Mouse (Mus musculus) midbrain, embryonic 15.5 days (tissue): Measurements from ENCODE around the gene Lgals9. TPM values are rescaled to one million over a fixed set of nuclear protein-coding genes. Genes with fewer than 3 reads are reported as not detected.

ENCODE experiments used
- ATAC-seq: fragments of 200-750 bp; cut with Nextera tagmentation; replicated peaks from 2 replicates; pipeline ENCODE4 v1.8.0; 2017; ENCODE audit warnings: moderate TSS enrichment
- H3K27ac ChIP-seq: fragments of 300-500 bp; sonication (generic); 2 replicates; pipeline ENCODE4 v1.5.1; 2015; ENCODE audit warnings: mild to moderate bottlenecking, inconsistent platforms
- H3K27me3 ChIP-seq: fragments of 300-500 bp; sonication (generic); replicated peaks from 2 replicates; pipeline ENCODE4 v1.6.1; 2015; ENCODE audit warnings: inconsistent platforms
- H3K36me3 ChIP-seq: fragments of 300-500 bp; sonication (generic); replicated peaks from 2 replicates; pipeline ENCODE4 v1.6.1; 2015; ENCODE audit warnings: inconsistent platforms
- H3K4me1 ChIP-seq: fragments of 300-500 bp; sonication (generic); 2 replicates; pipeline ENCODE4 v1.6.1; 2015; ENCODE audit warnings: inconsistent platforms
- H3K4me2 ChIP-seq: fragments of 300-500 bp; sonication (generic); 2 replicates; pipeline ENCODE4 v1.6.1; 2015; ENCODE audit warnings: inconsistent platforms, mild to moderate bottlenecking, moderate library complexity
- H3K4me3 ChIP-seq: fragments of 300-500 bp; sonication (generic); 2 replicates; pipeline ENCODE4 v1.5.1; 2015; ENCODE audit warnings: mild to moderate bottlenecking, inconsistent platforms
- H3K9ac ChIP-seq: fragments of 300-500 bp; sonication (generic); 2 replicates; pipeline ENCODE4 v1.6.1; 2015; ENCODE audit warnings: mild to moderate bottlenecking, inconsistent platforms
- H3K9me3 ChIP-seq: fragments of 300-500 bp; sonication (generic); 2 replicates; pipeline ENCODE4 v1.6.1; 2016; ENCODE audit warnings: inconsistent platforms
- WGBS: fragments of 180-500 bp; shearing (Covaris S2); methylation state at CpG from one replicate; pipeline ENCODE4 v1.1.7; 2015; ENCODE audit warnings: mixed read lengths; 5-methylcytosine and 5-hydroxymethylcytosine counted together
- polyA plus RNA-seq: library from polyadenylated mRNA; unstranded; fragments of >200 nt; fragmentation: Nextera tagmentation; extraction: Ambion mirVana; gene quantifications from 2 replicates; pipeline ENCODE4 v1.2.1, GENCODE M21; 2015

The Lgals9 gene
- polyA plus RNA-seq, 1 experiment from 2014 or later: 8.5 TPM

DNA sequence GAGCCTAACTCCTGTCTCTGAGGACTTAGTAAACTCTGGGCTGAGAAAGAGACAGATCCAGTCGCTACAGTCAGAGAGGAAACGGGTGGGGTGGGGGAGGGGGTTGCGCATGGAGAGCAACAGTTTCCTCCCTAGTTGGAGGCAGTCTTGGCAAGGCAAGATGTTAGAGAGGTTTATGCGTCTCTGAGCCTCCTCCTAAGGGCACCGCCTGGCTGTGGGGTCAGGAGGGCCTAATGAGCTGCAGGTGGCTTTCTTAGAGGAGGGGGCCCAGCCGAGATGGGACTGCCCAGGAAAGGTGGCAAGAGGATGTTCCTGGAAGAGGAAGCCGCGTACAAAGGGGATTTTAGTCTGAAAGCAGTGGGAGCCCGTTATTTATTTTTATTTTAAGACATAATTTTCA lies 60.6 kb downstream of the Lgals9 start:
- Histone ChIP-seq H3K9me3 (no peaks in the 10 kb centered on the region), H3K36me3 (no peaks in the 10 kb centered on the region), H3K4me3 (no peak overlapping the region), H3K9ac (no peak overlapping the region), H3K4me2 (no peak overlapping the region), H3K27me3 (peaks cover 40% of the 10 kb centered on the region), H3K4me1 (peaks cover 8% of the 10 kb centered on the region), H3K27ac (no peak overlapping the region)
- WGBS: 13% methylated on average over 9 of the region's 9 CpGs
- no peak for ATAC-seq

DNA sequence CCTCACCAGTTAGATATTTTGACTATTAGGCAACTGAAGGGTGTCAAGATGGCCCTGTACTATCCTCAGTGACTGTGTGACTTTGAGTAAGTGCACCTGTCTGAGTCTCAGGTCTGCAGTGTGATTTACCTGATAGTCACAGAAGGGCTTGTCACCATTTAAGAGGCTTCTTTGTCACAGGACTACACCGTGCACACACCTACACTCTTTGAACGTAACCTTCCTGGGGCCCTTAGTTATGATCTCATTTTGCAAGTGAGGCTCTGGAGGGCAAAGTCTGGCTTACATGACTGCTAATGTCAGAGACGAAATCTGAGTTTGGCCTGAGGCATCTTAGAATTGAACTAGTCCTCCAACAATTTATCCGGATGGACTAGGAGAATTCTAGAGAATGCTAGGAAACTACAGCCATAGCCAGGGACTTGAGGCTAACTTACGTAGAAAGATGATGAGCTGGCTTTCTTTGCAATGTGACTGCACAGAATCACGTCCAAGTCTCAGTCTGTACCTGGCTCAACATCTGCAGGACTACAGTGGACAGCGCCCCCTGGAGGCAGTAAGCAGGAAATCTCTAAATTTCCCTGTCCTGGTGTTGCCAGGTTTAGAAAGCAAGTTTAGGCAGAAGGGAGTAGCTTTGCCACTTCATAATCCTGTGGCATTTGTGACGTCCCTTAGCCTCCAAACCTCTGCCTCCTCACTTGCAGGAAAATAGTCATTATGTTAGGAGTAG lies 61.9 kb downstream of the Lgals9 start:
- no peak overlapping the region for H3K27ac ChIP-seq
- no peaks in the 10 kb centered on the region for H3K36me3 ChIP-seq
- peaks cover 40% of the 10 kb centered on the region for H3K27me3 ChIP-seq
- 43% methylated on average over 8 of the region's 8 CpGs for WGBS
- H3K4me2 ChIP-seq: no peak overlapping the region
- no peak for ATAC-seq
- no peak overlapping the region for H3K9ac ChIP-seq
- H3K9me3 ChIP-seq: no peaks in the 10 kb centered on the region
- no peak overlapping the region for H3K4me3 ChIP-seq
- H3K4me1 ChIP-seq: peaks cover 8% of the 10 kb centered on the region

DNA sequence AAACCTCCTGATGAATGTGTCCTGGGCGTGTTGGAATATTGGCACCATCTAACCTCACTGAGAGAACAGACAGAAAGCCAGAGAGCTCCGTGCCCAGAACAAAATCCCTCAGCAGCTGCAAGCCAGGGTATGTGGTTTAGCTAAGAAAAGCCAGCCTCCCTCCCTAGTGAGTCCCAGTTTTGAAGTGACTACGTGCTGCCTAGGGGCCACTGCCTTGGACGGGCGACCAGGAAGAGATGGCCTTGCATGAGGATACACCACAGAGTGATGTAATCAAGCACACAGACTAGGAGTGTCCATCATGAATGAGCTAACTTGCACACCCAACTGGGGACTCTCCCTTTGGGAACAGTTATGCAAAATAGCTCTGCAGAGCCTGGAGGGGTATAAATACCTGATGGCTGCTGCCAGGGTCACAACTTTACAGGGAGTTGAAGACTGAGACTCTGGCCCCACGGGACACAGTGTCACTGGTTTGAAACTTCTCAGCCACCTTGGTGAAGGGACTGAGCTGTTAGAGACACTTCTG lies 64.3 kb downstream of the Lgals9 start, which contains the start of gene Nos2:
Nos2 (plus strand) TSS at position 377 of the 529 bp plus-strand sequence.
- H3K4me2 ChIP-seq: no peak within 1 kb of the TSS
- no peak within 1 kb of the TSS for H3K4me3 ChIP-seq
- no peak within 1 kb of the TSS for H3K9ac ChIP-seq
- no peak within 1 kb of the TSS for H3K27ac ChIP-seq
- 57% methylated on average over 6 of the region's 6 CpGs for WGBS
- peaks cover 25% of the 10 kb centered on the region for H3K27me3 ChIP-seq
- no peaks in the 10 kb centered on the region for H3K36me3 ChIP-seq
- no peaks in the 10 kb centered on the region for H3K9me3 ChIP-seq
- no peak for ATAC-seq
- H3K4me1 ChIP-seq: peaks cover 8% of the 10 kb centered on the region

DNA sequence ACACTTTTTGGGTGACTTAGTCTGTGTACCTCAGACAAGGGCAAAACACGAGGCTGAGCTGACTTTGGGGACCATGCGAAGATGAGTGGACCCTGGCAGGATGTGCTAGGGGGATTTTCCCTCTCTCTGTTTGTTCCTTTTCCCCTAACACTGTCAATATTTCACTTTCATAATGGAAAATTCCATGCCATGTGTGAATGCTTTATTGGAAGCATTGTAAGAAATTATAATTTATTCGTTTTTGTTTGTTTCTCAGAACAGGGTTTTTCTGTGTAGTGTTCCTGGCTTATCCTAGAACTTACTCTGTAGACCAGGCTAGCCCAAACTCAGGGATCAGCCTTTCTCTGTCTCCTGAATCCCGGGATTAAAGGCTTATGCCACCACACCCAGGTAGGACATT lies 65.0 kb downstream of the Lgals9 start:
- H3K27me3 ChIP-seq: peaks cover 18% of the 10 kb centered on the region
- whole genome bisulfite sequencing: 77% methylated on average over 4 of the region's 4 CpGs
- no peak for ATAC-seq
- H3K4me2 ChIP-seq: no peak overlapping the region
- H3K4me3 ChIP-seq: no peak overlapping the region
- no peaks in the 10 kb centered on the region for H3K36me3 ChIP-seq
- peaks cover 3% of the 10 kb centered on the region; the same call in 1 of the 2 replicates for H3K4me1 ChIP-seq
- H3K27ac ChIP-seq: no peak overlapping the region
- no peak overlapping the region for H3K9ac ChIP-seq
- H3K9me3 ChIP-seq: no peaks in the 10 kb centered on the region

DNA sequence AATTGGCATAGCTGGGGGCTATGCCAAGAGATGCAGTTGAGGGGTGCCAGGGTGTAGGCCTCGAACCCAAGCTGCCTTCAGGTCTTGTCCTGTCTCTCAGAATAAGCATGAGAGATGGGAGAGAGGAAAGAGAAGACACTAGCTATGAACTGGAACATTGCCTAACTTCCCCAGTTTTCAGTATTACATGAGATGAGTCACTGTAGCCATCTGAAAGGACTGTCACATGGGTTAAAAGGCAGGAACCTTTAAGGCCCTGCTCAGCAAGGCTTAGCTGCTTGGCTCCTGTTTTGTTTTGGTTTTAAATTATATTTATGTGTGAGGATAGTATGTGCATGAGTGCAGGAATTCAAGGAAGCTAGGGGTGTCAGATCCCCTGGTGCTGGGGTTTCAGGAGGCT lies 68.3 kb downstream of the Lgals9 start:
- no peak overlapping the region for H3K4me2 ChIP-seq
- ATAC-seq: no peak
- H3K4me1 ChIP-seq: no peaks in the 10 kb centered on the region
- no peaks in the 10 kb centered on the region for H3K27me3 ChIP-seq
- no peak overlapping the region for H3K9ac ChIP-seq
- H3K9me3 ChIP-seq: no peaks in the 10 kb centered on the region
- no peak overlapping the region for H3K4me3 ChIP-seq
- no peaks in the 10 kb centered on the region for H3K36me3 ChIP-seq
- no peak overlapping the region for H3K27ac ChIP-seq
- 79% methylated on average over 1 of the region's 1 CpGs for WGBS

DNA sequence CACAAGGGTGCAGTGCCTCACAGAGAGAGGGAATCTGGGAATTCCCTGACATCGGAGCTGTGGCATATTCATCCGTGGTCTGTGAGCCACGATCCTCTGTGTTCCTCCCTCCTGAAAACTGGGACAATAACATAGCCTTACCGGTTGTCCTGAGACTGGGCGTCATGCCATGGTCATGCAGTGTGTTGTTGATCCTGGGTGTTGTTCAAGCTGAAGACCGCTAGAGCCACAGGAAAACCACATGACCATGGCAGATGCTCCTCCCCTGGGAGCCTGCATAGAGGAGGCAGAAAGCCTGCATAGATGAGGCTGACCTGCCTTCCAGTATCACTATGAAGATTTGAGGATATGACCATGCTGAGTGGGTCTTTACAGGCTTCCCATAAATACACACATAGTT lies 69.3 kb downstream of the Lgals9 start:
- 82% methylated on average over 6 of the region's 6 CpGs for WGBS
- Histone ChIP-seq H3K4me1 (no peaks in the 10 kb centered on the region), H3K4me2 (no peak overlapping the region), H3K9me3 (no peaks in the 10 kb centered on the region), H3K27me3 (no peaks in the 10 kb centered on the region), H3K36me3 (no peaks in the 10 kb centered on the region), H3K4me3 (no peak overlapping the region), H3K27ac (no peak overlapping the region), H3K9ac (no peak overlapping the region)
- no peak for ATAC-seq

Other genes starting within 250 kb of the Lgals9 start
- gene Ccnq, start 233.2 kb downstream of the Lgals9 start, polyA plus RNA-seq: 27.7 and 29.9 TPM in 2 replicates
- gene Lyrm9, start 158.4 kb downstream of the Lgals9 start, polyA plus RNA-seq: 31.9 and 35.8 TPM in 2 replicates
- gene Nos2, start 64.2 kb downstream of the Lgals9 start, polyA plus RNA-seq: 1.1 and 1.6 TPM in 2 replicates
- 5.1 and 6.1 TPM in 2 replicates for gene Ksr1, start 161.5 kb upstream of the Lgals9 start, polyA plus RNA-seq